Mouse (Mus musculus): ENCODE data around the gene Olfr978.
"Not testable (repeated sequence)": the region's sequence is repeated elsewhere in the genome, so short reads cannot be mapped to it uniquely, and the experiment has no call there.

Olfr978 gene

DNA sequence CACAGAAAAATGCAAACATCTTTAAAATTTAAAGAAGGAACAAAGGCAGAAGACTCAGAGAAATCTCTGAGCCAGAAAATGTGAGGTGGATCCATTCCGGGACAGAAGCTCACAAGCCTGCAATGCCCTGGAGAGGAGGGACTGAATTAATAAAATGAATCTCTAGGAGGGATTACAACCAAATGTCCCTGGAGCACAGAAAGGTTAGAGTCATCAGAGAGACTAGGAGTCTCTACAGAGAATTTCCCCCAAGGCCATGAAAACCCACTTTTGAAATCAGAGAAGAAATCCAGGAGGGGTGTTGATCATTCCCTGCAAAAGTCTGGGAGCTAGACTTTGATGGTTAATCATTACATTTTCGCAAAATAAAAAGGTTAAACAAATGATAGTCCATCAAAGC lies at the start of gene Olfr978:
Gene Olfr978, plus strand, starts transcription at position 301 of the 400 bp plus-strand sequence.
- DNase-seq (ENCODE audit: low spot score), result no peak

DNA sequence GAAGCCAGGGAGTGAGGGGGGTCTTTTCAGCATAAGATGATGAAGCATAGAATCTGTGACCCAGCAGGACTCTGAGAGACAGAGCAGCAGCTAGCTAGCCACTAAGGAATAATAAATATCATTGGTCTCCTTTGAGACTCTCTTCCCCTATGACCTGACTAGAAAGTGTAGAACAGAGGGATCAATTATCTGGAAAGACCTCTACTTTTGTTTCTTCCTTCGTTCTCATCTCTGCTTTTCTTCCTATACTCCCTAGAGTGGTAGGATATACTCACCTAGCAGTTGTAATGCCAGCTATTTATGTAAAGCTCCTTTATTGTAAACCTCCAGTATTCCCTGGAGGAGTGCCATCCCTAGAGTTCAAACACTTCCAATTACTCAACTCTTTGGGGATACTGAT lies 40.0 kb upstream of the Olfr978 start, which contains the start of gene Olfr975:
Gene Olfr975, minus strand, starts transcription at position 101 of the 400 bp plus-strand sequence.
- DNase-seq (ENCODE audit: low spot score), result no peak

DNA sequence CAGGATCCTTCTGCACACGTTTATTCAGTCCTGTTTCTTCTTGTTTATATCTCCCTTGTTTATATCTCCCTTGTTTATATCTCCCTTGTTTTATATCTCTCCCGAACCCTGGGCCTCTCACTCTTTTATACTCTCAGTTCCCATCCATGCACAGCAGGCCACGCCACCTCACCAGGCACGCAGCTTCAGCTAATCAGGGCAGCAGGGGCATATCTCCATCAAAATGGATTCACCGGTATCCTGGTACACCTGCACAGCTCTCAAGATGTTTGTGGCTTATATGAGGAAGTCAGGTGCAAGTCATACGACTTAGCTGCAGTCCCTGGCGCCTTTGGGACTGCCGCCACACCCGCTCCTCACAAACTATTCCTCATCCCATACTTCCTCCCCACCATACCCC lies 30.9 kb upstream of the Olfr978 start, which contains the start of gene Olfr976:
Gene Olfr976, minus strand, starts transcription at position 101 of the 400 bp plus-strand sequence.
- not testable (repeated sequence) for DNase-seq (ENCODE audit: low spot score)

DNA sequence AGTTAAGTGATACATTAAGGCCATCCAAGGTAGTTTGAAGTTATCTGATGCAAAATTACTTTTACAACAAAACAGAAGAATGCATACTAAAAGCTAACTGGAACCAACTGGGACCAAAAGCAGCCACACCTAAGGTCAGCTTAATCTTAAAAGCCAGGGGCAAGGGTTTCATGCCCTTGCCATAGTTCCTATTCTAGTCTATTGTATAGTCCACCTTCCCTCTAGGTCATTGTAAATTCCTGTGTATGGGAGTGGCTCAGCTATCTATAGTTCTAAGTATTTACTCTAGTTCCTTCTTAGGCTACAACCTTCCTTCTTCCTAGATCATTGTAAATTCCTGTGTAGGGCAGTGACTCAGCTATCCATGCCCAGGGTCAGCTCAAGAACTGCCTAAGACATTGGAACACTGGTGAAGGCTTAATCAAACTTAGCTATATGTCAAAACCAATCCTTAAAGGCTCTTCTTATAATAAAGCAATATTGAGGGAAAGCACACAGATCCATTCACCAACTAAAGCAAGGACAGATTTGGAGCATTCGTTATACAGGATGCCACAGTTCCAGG lies 15.2 kb upstream of the Olfr978 start:
- DNase-seq (ENCODE audit: low spot score), result not testable (repeated sequence)

DNA sequence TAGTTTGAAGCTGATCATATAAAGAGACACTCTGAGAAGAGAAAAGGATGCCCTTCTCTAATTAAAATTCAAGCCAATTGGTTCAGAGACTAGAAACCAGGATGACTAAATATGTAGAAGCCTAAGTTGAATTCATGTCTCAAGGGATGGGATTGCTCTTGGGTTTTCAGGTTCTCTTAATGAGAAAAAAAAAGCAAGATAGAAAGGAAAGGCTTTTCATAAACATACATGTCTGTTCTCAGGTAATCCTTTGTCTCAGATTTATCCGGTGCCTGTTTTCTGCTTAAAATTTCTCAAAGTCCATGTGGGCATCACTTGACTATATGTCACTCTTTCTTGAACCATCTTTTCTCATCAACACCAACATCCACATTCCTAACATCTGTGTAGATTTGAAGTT lies 11.5 kb downstream of the Olfr978 start, which contains the start of gene Olfr979:
Gene Olfr979, minus strand, starts transcription at position 101 of the 400 bp plus-strand sequence.
- DNase-seq (ENCODE audit: low spot score), result no peak

DNA sequence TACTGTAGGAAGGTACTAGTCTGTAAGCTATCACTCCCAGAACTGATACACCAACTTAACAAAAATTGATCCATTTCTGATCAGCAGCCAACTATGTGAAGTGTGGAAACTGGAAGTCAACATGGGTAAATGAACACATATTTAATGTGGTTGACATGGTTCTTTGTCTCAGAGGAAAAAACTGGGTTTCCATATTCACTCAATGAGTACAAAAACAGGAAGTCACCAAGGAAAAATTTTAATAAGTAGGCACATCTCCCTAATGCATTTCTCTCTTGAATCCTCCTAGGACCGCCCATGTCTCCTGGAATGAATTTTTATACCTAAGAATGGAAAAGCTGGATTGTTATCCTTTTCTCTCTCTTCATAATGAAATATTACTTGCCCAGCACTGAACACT lies 17.6 kb downstream of the Olfr978 start, which contains the start of gene Olfr980:
Gene Olfr980, minus strand, starts transcription at position 101 of the 400 bp plus-strand sequence.
- DNase-seq (ENCODE audit: low spot score), result no peak

DNA sequence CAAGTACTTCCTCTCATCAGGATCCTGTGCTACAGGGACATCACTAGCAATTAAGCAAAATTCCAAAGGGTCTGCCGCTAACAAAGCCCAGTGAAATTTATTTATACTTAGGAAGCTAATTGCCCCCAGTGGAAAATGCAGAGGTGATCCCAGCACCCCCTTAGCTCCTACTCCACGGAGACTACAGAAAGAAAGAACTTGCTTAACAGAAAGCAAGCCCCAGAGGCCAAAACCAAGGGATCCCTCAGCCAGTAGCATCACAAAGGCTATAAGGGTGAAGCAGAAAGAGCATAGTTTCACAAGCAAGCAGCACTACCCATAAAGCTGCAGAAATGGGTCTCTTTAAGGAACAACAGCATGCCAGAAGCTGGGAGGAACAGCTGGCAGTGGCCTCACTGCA lies 29.3 kb downstream of the Olfr978 start, which contains the start of gene Olfr981:
Gene Olfr981, plus strand, starts transcription at position 301 of the 400 bp plus-strand sequence.
- no peak for DNase-seq (ENCODE audit: low spot score)

All from layer of hippocampus, adult 11-12 months (tissue).